Mouse (Mus musculus): ENCODE data around the gene BC005561.
A peak's percentile ranks its signal among the peaks of the same experiment; 100 is the strongest.
"Not testable (repeated sequence)": the region's sequence is repeated elsewhere in the genome, so short reads cannot be mapped to it uniquely, and the experiment has no call there.

BC005561 gene

GRCm38 (mm10) chr5:104508195-104508891, at the start of gene BC005561:
Gene BC005561 (plus strand): TSS chr5:104508352.
- peak; percentile 91 to 94 for DNase-seq

DNA sequence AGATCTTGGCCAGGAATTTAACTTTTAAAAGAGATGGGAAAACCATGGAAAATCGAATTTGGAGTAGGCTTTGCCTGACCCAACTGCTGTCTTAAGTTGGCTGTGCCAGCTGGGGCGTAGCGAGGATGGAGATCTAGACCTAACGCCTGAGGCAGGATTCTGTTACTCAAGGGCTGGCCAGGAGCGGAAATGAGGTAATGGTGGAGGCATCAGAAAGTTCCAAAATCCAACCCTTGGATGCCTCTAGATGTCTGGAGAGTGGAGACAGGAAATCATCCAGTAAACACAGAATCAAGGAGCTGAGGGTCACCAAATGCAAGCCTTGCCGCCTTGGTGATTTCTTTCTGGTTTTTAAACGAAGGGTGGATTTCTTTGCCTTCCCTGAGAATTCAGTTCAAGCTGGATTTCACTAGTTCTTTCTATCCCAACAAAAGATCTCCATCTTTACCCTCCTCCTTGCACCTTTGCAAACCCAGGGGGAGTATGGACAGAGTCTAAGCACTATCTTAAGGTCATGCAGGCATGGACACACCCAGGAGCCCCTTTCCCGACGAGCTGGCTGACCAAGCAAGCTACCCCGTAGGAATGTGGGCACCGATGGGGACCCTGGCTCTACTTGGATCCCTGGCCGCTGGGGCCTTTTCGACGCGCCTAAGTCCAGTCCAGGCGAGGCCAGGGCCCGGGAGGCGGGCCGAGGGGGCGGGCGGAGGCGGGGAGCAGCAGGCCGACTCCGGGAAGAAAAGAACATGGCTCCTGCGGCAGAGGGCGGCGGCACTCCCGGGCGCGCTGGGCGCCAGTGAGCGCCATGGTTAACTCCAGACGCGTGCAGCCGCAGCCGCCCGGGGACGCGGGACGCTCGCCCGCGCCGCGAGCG, 49.1 kb upstream of the BC005561 start, which contains the start of gene Pkd2:
Gene Pkd2 (plus strand): TSS at position 619 of the 874 bp plus-strand sequence.
- peak; percentile 87 to 92 for DNase-seq

GRCm38 (mm10) chr5:104459706-104460455, 48.3 kb upstream of the BC005561 start:
- peak; percentile 75 to 81 for DNase-seq

- no peak for DNase-seq
These were observed 47.7 kb upstream of the BC005561 start for GRCm38 (mm10) chr5:104460456-104460838.

GRCm38 (mm10) chr5:104460856-104461255, 47.3 kb upstream of the BC005561 start:
- DNase-seq = no peak

GRCm38 (mm10) chr5:104465279-104465678, 42.9 kb upstream of the BC005561 start:
- DNase-seq = no peak

- DNase-seq = peak; percentile 28 to 55
These were observed 42.4 kb upstream of the BC005561 start for GRCm38 (mm10) chr5:104465731-104466130.

GRCm38 (mm10) chr5:104466816-104467215, 41.3 kb upstream of the BC005561 start:
- no peak for DNase-seq

GRCm38 (mm10) chr5:104468586-104468985, 39.6 kb upstream of the BC005561 start:
- no peak for DNase-seq

GRCm38 (mm10) chr5:104470981-104471391, 37.2 kb upstream of the BC005561 start:
- peak in 1 of 2 experiments; percentile 33 for DNase-seq

GRCm38 (mm10) chr5:104472371-104472770, 35.8 kb upstream of the BC005561 start:
- peak; percentile 16 to 21 for DNase-seq

- DNase-seq = no peak
These were observed 27.8 kb upstream of the BC005561 start for GRCm38 (mm10) chr5:104480367-104480766.

DNA sequence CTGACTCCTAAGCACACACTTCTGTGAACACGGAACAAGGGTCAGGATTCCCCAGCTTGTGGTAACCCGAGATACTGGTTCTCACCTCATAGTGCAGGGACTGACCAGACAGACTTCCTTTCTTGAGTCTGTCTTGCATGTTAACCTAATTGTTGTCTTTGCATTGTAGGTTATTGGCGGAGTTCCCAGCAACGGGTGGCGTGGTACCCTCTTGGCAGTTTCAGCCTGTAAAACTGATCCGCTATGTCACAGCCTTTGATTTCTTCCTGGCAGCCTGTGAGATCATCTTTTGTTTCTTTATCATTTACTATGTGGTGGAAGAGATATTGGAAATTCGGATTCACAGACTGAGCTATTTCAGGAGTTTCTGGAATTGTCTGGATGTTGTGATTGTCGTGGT, 25.3 kb upstream of the BC005561 start:
- DNase-seq = no peak

DNA sequence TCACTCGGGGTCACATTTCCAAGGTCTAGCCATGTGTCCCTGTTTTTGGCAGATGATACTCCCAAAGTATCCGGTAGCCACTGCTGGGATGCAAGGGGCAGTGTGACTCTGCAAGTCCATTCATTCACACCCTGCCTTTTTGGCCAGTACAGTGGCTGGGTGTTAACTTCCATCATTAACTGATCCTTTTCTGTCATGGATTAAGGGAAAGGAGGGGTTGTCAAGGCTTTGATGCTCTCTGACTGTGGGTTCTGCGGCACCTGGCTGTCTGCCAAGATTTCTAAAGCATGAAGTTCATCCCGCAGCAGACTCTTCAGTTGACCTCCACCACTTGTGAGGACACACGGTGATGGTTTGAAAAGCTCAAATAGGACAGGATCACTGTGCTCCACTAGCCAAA, 16.6 kb upstream of the BC005561 start:
- DNase-seq = peak in 1 of 2 experiments; percentile 11

DNA sequence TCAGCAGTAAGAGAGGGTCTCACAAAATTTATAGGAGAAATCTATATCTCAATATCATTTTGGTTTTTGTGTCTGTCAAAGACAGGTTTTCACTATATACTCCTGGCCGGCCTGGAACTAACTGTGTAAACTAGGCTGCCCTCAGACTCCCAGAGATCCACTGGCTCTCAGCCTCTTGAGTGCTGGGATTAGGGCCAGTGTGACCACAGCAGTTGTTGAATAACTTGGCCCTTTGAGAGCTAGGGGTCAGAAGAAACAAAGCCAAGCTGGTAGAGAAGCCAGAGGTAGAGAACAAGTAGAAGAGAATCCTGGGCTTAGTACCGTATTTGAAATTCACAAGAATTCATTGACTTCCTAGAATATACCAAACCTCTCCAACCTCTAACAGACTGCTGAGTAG, 3.3 kb upstream of the BC005561 start:
- DNase-seq = no peak

- DNase-seq = no peak
These were observed 340 bp upstream of the BC005561 start for GRCm38 (mm10) chr5:104507829-104508194.

DNA sequence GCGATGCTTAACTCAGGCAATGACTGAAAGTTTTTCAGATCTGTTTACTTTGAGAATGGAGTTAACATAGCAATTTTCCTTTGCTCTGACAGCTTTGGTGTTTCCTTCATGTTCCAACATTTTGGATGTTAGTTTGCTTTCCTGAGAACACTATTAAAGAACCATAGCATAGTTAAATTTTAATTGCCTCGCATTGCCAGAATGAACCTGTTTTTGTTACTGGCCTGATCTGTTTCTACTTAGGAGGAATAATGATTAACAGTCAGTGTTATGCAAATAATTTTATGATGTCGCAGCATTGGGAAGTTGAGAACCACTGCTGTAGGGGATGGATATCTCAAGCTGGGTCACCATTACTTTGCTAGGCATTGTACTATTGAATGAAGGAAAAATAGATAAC, 3.1 kb downstream of the BC005561 start:
- DNase-seq = no peak

DNA sequence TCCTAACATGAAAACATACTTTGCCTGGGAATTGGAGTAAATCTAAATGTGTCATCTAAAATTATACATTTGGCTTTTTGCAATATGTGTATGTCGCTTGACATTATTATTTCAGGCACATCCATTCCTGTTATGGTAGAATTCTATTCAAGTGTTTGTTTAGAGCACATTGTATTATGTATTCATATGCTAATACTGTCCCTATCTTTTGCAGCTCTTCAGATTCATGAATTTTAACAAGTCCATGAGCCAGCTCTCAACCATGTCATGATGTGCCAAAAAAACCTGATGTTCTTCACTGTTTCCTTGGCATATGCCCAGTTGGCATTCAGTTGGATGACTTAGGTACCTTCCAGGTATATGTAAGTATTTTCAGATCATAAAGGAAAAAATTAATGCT, 30.5 kb downstream of the BC005561 start:
- DNase-seq = no peak

DNA sequence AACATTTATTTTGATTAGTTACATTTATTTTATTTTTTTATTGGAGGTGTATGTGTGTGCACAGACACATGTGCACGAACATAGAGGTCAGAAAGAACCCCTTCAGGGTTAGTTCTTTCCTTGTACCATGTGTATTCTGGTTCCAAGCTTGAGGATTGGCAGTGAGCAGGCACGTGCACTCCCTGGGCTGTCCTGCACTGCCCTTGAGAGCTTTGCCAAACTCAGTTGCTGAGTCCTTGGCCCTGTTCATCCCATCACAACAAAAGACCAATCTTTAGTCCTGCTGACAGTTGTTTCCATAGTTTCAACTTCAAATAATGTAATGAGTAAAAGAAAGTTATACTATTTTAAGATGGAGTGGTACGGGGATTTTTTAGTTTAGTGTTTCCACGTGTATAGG, 31.2 kb downstream of the BC005561 start:
- no peak for DNase-seq

- DNase-seq = not testable (repeated sequence)
These were observed 59.9 kb downstream of the BC005561 start for GRCm38 (mm10) chr5:104568079-104568478.

DNA sequence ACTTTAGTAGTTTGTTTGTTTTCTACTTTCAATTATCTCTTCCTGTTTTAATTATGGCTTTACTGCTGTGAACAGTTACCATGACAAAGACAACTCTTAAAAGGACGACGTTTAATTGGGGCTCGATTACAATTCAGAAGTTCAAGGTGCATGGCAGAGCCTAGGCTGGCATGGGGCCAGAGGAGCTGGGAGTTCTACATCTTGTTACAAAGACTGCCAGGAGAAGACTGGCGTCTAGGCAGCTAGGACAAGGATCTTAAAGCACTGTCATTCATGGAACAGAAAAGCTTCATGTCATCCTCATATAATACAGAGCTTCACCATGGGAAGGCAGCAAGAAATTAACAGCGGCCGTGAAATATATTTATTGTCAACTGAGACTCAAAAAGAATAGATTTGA, 62.6 kb downstream of the BC005561 start:
- DNase-seq = peak; percentile 53 to 67

GRCm38 (mm10) chr5:104571282-104571921, 63.2 kb downstream of the BC005561 start:
- DNase-seq = peak; percentile 74 to 86
